Mouse (Mus musculus) midbrain, embryonic 11.5 days (tissue): ENCODE data around the gene Ccdc92b. TPM values are rescaled to one million over a fixed set of nuclear protein-coding genes. Genes with fewer than 3 reads are reported as not detected.

Source experiments
- ATAC-seq: fragments of 200-750 bp; cut with Nextera tagmentation; 2 replicates; pipeline ENCODE4 v1.8.0; 2017; ENCODE audit warnings: moderate TSS enrichment, moderate library complexity; ENCODE audit not compliant: low FRiP score
- DNase-seq: peaks from one replicate; pipeline ENCODE4 v3.0.0; 2015; ENCODE audit warnings: low spot score; ENCODE audit errors: missing footprints
- H3K27ac ChIP-seq: fragments of 300-500 bp; sonication (generic); 2 replicates; pipeline ENCODE4 v1.5.1; 2014; ENCODE audit warnings: low read depth, low read length
- H3K27me3 ChIP-seq: fragments of 300-500 bp; sonication (generic); 2 replicates; pipeline ENCODE4 v1.6.1; 2014; ENCODE audit warnings: mild to moderate bottlenecking, low read length, moderate library complexity, mixed read lengths; ENCODE audit not compliant: control insufficient read depth, insufficient read depth
- H3K36me3 ChIP-seq: fragments of 300-500 bp; sonication (generic); 2 replicates; pipeline ENCODE4 v1.6.1; 2014; ENCODE audit warnings: mild to moderate bottlenecking, low read length, moderate library complexity, mixed read lengths; ENCODE audit not compliant: control insufficient read depth, insufficient read depth
- H3K4me1 ChIP-seq: fragments of 300-500 bp; sonication (generic); 2 replicates; pipeline ENCODE4 v1.6.1; 2014; ENCODE audit warnings: low read length; ENCODE audit not compliant: control insufficient read depth, insufficient read depth
- H3K4me2 ChIP-seq: fragments of 300-500 bp; sonication (generic); 2 replicates; pipeline ENCODE4 v1.6.1; 2014; ENCODE audit warnings: mild to moderate bottlenecking, moderate library complexity
- H3K4me3 ChIP-seq: fragments of 300-500 bp; sonication (generic); 2 replicates; pipeline ENCODE4 v1.5.1; 2014; ENCODE audit warnings: low read depth, low read length
- H3K9ac ChIP-seq: fragments of 300-500 bp; sonication (generic); 2 replicates; pipeline ENCODE4 v1.6.1; 2014; ENCODE audit warnings: low read length
- H3K9me3 ChIP-seq: fragments of 300-500 bp; sonication (generic); 2 replicates; pipeline ENCODE4 v1.6.1; 2016; ENCODE audit warnings: low read length; ENCODE audit not compliant: control insufficient read depth
- WGBS: fragments of 180-500 bp; shearing (Covaris S2); extraction: QIAGEN DNeasy Blood & Tissue Kit; methylation state at CpG from one replicate; pipeline ENCODE4 v1.1.7; 2014; 5-methylcytosine and 5-hydroxymethylcytosine counted together
- polyA plus RNA-seq: library from polyadenylated mRNA; unstranded; fragments of >200 nt; fragmentation: Nextera tagmentation; extraction: Ambion mirVana; gene quantifications from 2 replicates; pipeline ENCODE4 v1.2.1, GENCODE M21; 2014

Ccdc92b gene
- polyA plus RNA-seq, 1 experiment from 2014 or later = 1.6 TPM

DNA sequence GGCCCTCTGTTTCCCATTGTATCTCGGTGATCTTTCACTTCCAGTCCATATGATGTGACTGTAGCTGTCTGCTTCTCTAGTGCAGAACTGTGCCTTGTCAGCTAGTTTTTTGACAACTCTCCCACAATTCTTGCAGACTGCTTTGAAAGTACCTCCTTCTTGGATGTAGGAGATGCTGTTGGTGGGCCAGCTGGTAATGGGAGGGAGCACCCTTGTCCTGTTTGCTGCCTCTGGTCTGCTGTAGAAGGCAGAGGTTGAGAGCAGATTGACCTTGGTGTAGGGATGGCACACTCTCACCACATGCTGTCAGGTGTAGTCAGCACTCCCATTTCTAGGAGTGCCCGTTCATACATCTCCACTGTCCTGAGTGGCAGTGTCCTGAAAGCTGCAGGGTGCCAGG, 49.6 kb downstream of the Ccdc92b start:
- H3K27ac ChIP-seq = no peak overlapping the region
- H3K4me2 ChIP-seq = no peak overlapping the region
- no peak overlapping the region for H3K9ac ChIP-seq
- no peaks in the 10 kb centered on the region for H3K9me3 ChIP-seq
- 91% methylated on average over 2 of the region's 2 CpGs for WGBS
- no peak for ATAC-seq
- H3K4me1 ChIP-seq = no peaks in the 10 kb centered on the region
- peaks cover 14% of the 10 kb centered on the region for H3K36me3 ChIP-seq
- no peaks in the 10 kb centered on the region for H3K27me3 ChIP-seq
- H3K4me3 ChIP-seq = no peak overlapping the region
- no peak for DNase-seq

- H3K27ac ChIP-seq = no peak overlapping the region
- no peak overlapping the region for H3K4me2 ChIP-seq
- H3K4me3 ChIP-seq = no peak overlapping the region
- H3K4me1 ChIP-seq = no peaks in the 10 kb centered on the region
- DNase-seq = peak; percentile 79
- no peaks in the 10 kb centered on the region for H3K9me3 ChIP-seq
- H3K27me3 ChIP-seq = no peaks in the 10 kb centered on the region
- peaks cover 14% of the 10 kb centered on the region for H3K36me3 ChIP-seq
- no peak for ATAC-seq
- H3K9ac ChIP-seq = no peak overlapping the region
Observed at GRCm38 (mm10) chr11:74670151-74670550, 50.7 kb downstream of the Ccdc92b start.

GRCm38 (mm10) chr11:74671013-74671412, 51.6 kb downstream of the Ccdc92b start:
- ATAC-seq (no peak), DNase-seq (no peak)
- no peaks in the 10 kb centered on the region for H3K27me3 ChIP-seq
- H3K27ac ChIP-seq = no peak overlapping the region
- H3K9ac ChIP-seq = no peak overlapping the region
- H3K4me3 ChIP-seq = no peak overlapping the region
- H3K9me3 ChIP-seq = no peaks in the 10 kb centered on the region
- no peak overlapping the region for H3K4me2 ChIP-seq
- WGBS = 89% methylated on average over 1 of the region's 1 CpGs
- peaks cover 8% of the 10 kb centered on the region for H3K36me3 ChIP-seq
- H3K4me1 ChIP-seq = no peaks in the 10 kb centered on the region

DNA sequence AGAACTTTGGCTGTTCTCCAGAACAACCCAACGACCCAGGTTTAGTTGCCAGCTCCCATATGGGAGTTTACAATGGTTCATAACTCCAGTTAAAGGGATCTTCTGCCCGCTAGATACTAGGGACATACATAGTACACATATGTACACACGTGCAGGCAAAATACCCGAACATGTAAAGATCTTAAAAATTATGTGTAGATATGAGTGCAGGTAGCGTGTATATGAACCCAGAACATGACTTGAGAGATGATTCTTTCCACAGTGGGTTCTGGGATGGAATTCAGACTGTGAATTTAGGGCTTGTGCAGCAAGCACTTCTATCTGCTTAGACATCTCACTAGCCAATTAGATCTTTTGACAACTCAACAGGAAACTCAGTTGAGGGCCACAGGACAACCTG, 52.4 kb downstream of the Ccdc92b start:
- DNase-seq (peak; percentile 83), ATAC-seq (no peak)
- no peaks in the 10 kb centered on the region for H3K9me3 ChIP-seq
- no peak overlapping the region for H3K9ac ChIP-seq
- 95% methylated on average over 5 of the region's 5 CpGs for WGBS
- no peak overlapping the region for H3K27ac ChIP-seq
- H3K4me3 ChIP-seq = no peak overlapping the region
- H3K4me1 ChIP-seq = no peaks in the 10 kb centered on the region
- H3K36me3 ChIP-seq = peaks cover 10% of the 10 kb centered on the region
- no peaks in the 10 kb centered on the region for H3K27me3 ChIP-seq
- H3K4me2 ChIP-seq = no peak overlapping the region

DNA sequence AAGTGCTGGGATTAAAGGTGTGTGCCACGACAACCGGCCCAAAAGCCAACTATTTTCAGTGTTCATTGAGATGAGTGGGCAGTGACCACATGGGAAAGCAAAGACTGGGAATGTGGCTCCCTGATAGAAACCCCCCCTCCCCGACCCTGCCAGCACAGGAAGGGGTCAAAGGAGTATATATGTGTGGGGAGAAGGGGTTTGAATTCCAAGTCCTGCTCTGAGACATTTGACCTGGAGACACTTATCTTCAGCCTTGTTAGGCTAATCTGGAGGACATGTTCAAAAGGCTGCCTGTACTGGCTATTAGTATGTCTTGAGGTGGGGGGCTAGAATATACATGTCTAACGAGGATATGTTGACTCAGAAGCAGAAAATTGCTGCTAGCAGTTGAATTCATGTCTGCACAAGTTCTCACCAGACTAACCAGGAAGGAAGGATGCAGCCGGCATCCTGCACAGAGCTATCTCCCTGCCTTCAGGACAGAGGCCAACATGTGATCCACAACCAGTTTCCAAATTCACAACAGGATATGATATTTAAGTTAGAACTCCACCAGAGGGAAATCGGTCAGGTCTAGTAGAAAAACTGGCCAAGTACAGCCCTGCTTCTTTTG, 53.6 kb downstream of the Ccdc92b start:
- Histone ChIP-seq H3K9ac (no peak overlapping the region), H3K36me3 (peaks cover 8% of the 10 kb centered on the region), H3K4me1 (no peaks in the 10 kb centered on the region), H3K4me3 (no peak overlapping the region), H3K27me3 (no peaks in the 10 kb centered on the region), H3K9me3 (no peaks in the 10 kb centered on the region), H3K27ac (no peak overlapping the region), H3K4me2 (no peak overlapping the region)
- WGBS = 85% methylated on average over 6 of the region's 6 CpGs
- DNase-seq = peak; percentile 81
- no peak for ATAC-seq

GRCm38 (mm10) chr11:74673561-74673960, 54.2 kb downstream of the Ccdc92b start:
- Histone ChIP-seq H3K27me3 (no peaks in the 10 kb centered on the region), H3K4me2 (no peak overlapping the region), H3K9ac (no peak overlapping the region), H3K9me3 (no peaks in the 10 kb centered on the region), H3K27ac (no peak overlapping the region), H3K4me3 (no peak overlapping the region), H3K36me3 (peaks cover 8% of the 10 kb centered on the region), H3K4me1 (no peaks in the 10 kb centered on the region)
- WGBS = 91% methylated on average over 1 of the region's 1 CpGs
- ATAC-seq (no peak), DNase-seq (peak; percentile 81)

DNA sequence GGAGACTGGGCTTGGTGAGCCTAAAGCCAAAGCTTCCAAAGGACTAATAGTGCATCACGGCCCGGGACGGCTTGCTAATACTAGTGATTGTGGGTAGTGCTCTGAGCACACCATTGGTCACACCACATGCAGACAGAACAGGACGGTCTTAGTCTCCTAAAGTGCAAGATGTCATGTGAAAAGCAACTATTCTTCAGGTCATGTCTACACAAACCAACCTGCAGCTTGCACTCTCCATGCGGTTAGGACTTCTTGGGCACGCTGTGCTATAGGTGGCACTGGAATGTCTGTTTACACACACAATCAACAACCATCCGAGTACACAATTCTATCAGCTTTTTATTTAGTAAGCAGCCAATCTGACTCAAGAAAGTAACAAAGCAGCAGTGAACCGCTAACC, 55.3 kb downstream of the Ccdc92b start:
- no peak overlapping the region for H3K4me3 ChIP-seq
- peaks cover 9% of the 10 kb centered on the region for H3K36me3 ChIP-seq

GRCm38 (mm10) chr11:74675156-74675555, 55.8 kb downstream of the Ccdc92b start:
- WGBS = 89% methylated on average over 4 of the region's 4 CpGs
- H3K27ac ChIP-seq = no peak overlapping the region
- no peaks in the 10 kb centered on the region for H3K9me3 ChIP-seq
- no peak overlapping the region for H3K9ac ChIP-seq
- no peaks in the 10 kb centered on the region for H3K27me3 ChIP-seq
- DNase-seq (peak; percentile 81), ATAC-seq (no peak)
- H3K4me2 ChIP-seq = no peak overlapping the region
- H3K36me3 ChIP-seq = peaks cover 12% of the 10 kb centered on the region
- H3K4me3 ChIP-seq = no peak overlapping the region
- no peaks in the 10 kb centered on the region for H3K4me1 ChIP-seq

More for the DNA sequence above, 55.3 kb downstream of the Ccdc92b start:
- no peaks in the 10 kb centered on the region for H3K9me3 ChIP-seq
- no peak overlapping the region for H3K27ac ChIP-seq
- H3K4me2 ChIP-seq = no peak overlapping the region
- H3K4me1 ChIP-seq = no peaks in the 10 kb centered on the region
- DNase-seq = peak; percentile 82
- 95% methylated on average over 8 of the region's 8 CpGs for WGBS
- no peak overlapping the region for H3K9ac ChIP-seq
- no peaks in the 10 kb centered on the region for H3K27me3 ChIP-seq
- no peak for ATAC-seq
